Mouse (Mus musculus) testis, adult 2 months (tissue): ENCODE data around the gene Acsl6.

Source experiments
- CTCF ChIP-seq: fragments of 200-500 bp; IDR thresholded peaks from 2 replicates; pipeline ENCODE4 v1.5.1; 2012; ENCODE audit warnings: low read depth, mild to moderate bottlenecking, inconsistent platforms, low read length, moderate library complexity; ENCODE audit not compliant: control insufficient read depth, insufficient read depth, insufficient replicate concordance
- POLR2A ChIP-seq: fragments of 200-500 bp; IDR thresholded peaks from 2 replicates; pipeline ENCODE4 v1.6.1; 2012; ENCODE audit warnings: low read depth, mild to moderate bottlenecking, inconsistent platforms, low read length, moderate library complexity; ENCODE audit not compliant: control insufficient read depth

DNA sequence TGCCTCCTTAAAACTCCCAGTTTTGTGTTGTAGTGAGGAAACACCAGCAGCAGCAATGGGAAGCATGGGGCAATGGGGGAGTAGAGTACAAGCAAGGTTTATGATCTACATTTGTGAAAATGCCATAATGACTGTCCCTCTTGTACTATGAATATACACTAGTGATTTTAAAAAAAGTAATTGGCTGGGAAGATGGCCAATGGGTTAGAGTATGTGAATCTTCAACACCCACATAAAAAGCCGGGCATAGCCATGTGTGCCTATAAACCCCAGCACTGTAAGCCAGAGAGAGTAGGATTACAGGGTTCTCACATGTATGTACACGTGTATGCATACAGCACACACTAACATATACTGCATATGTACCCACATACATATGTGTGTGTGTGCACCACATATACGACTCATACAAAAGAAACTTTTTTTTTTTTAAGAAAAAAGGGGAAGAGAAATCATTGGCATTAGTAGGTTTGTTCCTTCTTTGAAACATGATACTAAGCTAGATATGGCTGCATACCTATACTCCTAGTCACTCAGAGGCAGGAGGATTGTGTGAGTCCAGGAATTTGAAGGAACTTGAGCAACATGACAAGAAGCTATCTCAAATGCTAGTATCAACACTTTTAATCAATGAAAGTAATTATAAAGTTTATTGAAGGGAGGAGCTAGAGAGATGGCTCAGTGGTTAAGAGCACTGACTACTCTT lies 34.3 kb upstream of the Acsl6 start:
- no peak for TF ChIP-seq POLR2A
- TF ChIP-seq CTCF, result no peak
